Comparison of ENCODE assay signal across 9 mouse cellular contexts in genomic region chr7:136631089-136631488, GRCm38 (mm10).
DNase-seq lines count a peak whose midpoint lies in the region; ATAC-seq lines count a peak whose summit lies in the region.
"Had no signal": no experiment of that assay in that cellular context is flagged by ENCODE, and none has a peak within 500 bp of the region (broad histone marks: within the 10 kb centered on the region; RNA-seq: fewer than 3 reads in every experiment).

No protein-coding gene starts in this region.

- intact Hi-C loops in left cerebral cortex, postnatal 10 days (cut with DNase I) = no loop called here

- DNase-seq in frontal cortex, postnatal 10 days (ENCODE audit: low spot score in 2 of 2) = peak; percentile 5 to 10
- no peak for DNase-seq in frontal cortex, postnatal 25 days (ENCODE audit: low spot score in 2 of 2)
- DNase-seq in left cerebral cortex, postnatal 10 days (ENCODE audit: extremely low spot score in 1 of 2, low spot score in 2 of 2) = peak; percentile 7 to 73
- DNase-seq in left cerebral cortex, adult 9 months (ENCODE audit: low spot score in 2 of 2) = no peak
- peak; percentile 64 to 78 for DNase-seq in cerebellum, adult 18-20 months
- DNase-seq in kidney, postnatal 14 days = peak; percentile 85
- DNase-seq: liver, postnatal 0 days had no signal

- ATAC-seq in megakaryocyte progenitor cell, adult 5-6 weeks (replicated peaks; ENCODE audit: poor library complexity) = no peak
- no peak for ATAC-seq in CD4-positive, CD25-positive, alpha-beta regulatory T cell, adult 4 months
- ATAC-seq: liver, postnatal 0 days had no signal

Comparison
In these comparisons a context has a peak if more than half of its experiments do, and no peak if none do; other contexts are left out.
1. DNase-seq: peak in frontal cortex, postnatal 10 days (2 of 2), left cerebral cortex, postnatal 10 days (2 of 2), cerebellum, adult 18-20 months (2 of 2) and kidney, postnatal 14 days (single experiment); none in frontal cortex, postnatal 25 days (0 of 2) and left cerebral cortex, adult 9 months (0 of 2).